Mouse (Mus musculus) testis, adult 2 months (tissue): ENCODE measurements around the gene Gnai1. TPM values are rescaled to one million over a fixed set of nuclear protein-coding genes. Genes with fewer than 3 reads are reported as not detected.

Experiments
- H3K27ac ChIP-seq: fragments of 200-500 bp; 2 replicates; pipeline ENCODE4 v1.5.1; 2012; ENCODE audit warnings: low read depth, low read length; ENCODE audit not compliant: control insufficient read depth, insufficient read depth
- H3K27me3 ChIP-seq: fragments of 200-500 bp; 2 replicates; pipeline ENCODE4 v1.6.1; 2012; ENCODE audit warnings: mild to moderate bottlenecking, low read length, moderate library complexity; ENCODE audit not compliant: control insufficient read depth, insufficient read depth
- H3K36me3 ChIP-seq: fragments of 200-500 bp; 2 replicates; pipeline ENCODE4 v1.6.1; 2012; ENCODE audit warnings: mild to moderate bottlenecking, low read length; ENCODE audit not compliant: control insufficient read depth, insufficient read depth
- H3K4me1 ChIP-seq: fragments of 200-500 bp; 2 replicates; pipeline ENCODE4 v1.6.1; 2012; ENCODE audit warnings: low read length; ENCODE audit not compliant: control insufficient read depth, insufficient read depth
- H3K4me3 ChIP-seq: fragments of 200-500 bp; 2 replicates; pipeline ENCODE4 v1.5.1; 2012; ENCODE audit warnings: low read depth, mild to moderate bottlenecking, low read length, moderate library complexity, mixed read lengths; ENCODE audit not compliant: control insufficient read depth
- CTCF ChIP-seq: fragments of 200-500 bp; IDR thresholded peaks from 2 replicates; pipeline ENCODE4 v1.5.1; 2012; ENCODE audit warnings: low read depth, mild to moderate bottlenecking, inconsistent platforms, low read length, moderate library complexity; ENCODE audit not compliant: control insufficient read depth, insufficient read depth, insufficient replicate concordance
- POLR2A ChIP-seq: fragments of 200-500 bp; IDR thresholded peaks from 2 replicates; pipeline ENCODE4 v1.6.1; 2012; ENCODE audit warnings: low read depth, mild to moderate bottlenecking, inconsistent platforms, low read length, moderate library complexity; ENCODE audit not compliant: control insufficient read depth
- polyA plus RNA-seq: library from polyadenylated mRNA; depleted of rRNA; stranded (reverse); fragments of >200 nt; gene quantifications from 2 replicates; pipeline ENCODE4 v1.2.3, GENCODE M21; 2012

Gnai1 gene
- polyA plus RNA-seq, 1 experiment = 2.5 TPM

GRCm38 (mm10) chr5:18288079-18288478 lies 72.1 kb downstream of the Gnai1 start:
- no peaks in the 10 kb centered on the region for H3K36me3 ChIP-seq
- no peaks in the 10 kb centered on the region for H3K4me1 ChIP-seq
- TF ChIP-seq POLR2A = no peak
- TF ChIP-seq CTCF = no peak

GRCm38 (mm10) chr5:18282095-18282494 lies 78.1 kb downstream of the Gnai1 start:
- H3K4me3 ChIP-seq = no peak overlapping the region
- no peaks in the 10 kb centered on the region for H3K27me3 ChIP-seq
- H3K36me3 ChIP-seq = no peaks in the 10 kb centered on the region
- no peak overlapping the region for H3K27ac ChIP-seq
- no peaks in the 10 kb centered on the region for H3K4me1 ChIP-seq
- TF ChIP-seq POLR2A = no peak
- TF ChIP-seq CTCF = no peak

More at GRCm38 (mm10) chr5:18288079-18288478, 72.1 kb downstream of the Gnai1 start:
- H3K27me3 ChIP-seq = no peaks in the 10 kb centered on the region
- H3K27ac ChIP-seq = no peak overlapping the region
- H3K4me3 ChIP-seq = no peak overlapping the region

DNA sequence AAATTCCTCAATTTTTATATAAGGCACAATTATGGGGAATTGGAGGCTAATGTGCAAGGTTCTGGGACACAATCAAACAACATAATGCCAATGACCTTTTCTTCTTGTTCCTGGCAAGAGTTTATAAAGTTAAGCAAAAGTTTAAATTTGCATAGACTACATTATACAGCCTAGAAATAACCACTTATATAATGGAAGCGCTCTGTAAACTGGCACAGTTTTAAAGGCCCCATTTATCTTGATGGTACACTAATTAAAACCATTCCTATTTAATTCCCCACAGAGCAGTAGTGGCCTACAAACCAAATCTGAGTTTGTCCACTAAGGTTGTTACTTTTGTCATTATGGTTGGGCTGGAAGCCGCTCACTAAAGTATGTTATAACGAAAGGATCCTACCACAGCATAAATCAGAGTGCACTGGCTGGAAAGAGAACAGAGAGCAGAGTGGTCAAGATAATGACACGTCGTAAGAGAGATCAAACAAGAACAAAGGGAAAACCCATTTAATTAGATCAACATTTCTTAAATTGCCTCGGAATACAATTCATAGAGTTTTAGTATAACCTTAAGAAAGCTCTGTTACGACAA lies 85.7 kb downstream of the Gnai1 start:
- no peaks in the 10 kb centered on the region for H3K27me3 ChIP-seq
- H3K4me3 ChIP-seq = no peak overlapping the region
- H3K36me3 ChIP-seq = no peaks in the 10 kb centered on the region
- TF ChIP-seq POLR2A = no peak
- no peak overlapping the region for H3K27ac ChIP-seq
- H3K4me1 ChIP-seq = no peaks in the 10 kb centered on the region

DNA sequence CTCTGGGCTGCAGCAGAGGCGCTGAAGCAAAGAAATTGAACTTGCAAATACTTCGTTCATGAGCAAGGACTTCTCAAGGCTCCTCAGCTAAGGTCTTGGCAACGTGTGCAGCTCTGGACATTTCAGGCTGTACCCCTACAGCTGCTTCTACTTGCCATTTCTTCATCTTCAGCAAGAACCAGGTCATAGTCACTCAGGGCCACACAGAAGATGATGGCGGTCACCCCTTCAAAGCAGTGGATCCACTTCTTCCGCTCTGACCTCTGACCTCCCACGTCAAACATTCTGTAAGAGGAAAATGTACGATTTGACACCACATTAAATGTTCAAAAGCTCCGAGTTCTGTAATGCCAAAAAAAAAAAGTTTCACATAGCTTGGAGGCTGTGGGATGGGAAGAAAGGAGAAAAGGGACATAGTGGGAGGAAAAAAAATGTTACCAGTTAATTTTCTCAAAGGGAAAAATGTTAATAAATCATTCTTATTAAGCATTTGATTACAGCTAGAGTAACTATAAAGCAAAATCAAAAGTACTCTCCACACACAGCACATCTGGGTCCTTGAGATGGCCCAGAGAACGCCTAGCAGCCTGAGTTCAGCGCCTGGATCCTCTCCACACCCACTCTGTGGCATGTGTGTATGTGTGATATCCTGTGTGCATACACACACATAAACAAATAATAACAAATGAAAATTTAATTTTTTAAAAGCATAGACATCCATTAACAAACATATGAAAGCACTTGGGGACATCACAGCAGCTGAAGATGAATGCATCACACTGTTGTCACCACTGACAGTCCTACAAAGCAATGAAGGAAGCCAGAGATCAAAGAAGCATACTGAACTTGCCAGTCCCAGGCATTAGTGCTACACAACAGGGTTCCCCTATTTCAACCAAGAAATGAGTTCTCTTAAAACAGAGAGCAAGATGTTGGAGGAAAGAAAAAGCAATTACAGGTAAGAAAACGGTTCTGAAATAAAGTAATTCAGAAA lies 86.6 kb downstream of the Gnai1 start:
- H3K36me3 ChIP-seq = no peaks in the 10 kb centered on the region
- H3K27me3 ChIP-seq = no peaks in the 10 kb centered on the region
- no peak overlapping the region for H3K27ac ChIP-seq
- TF ChIP-seq POLR2A (no peak), CTCF (no peak)
- no peak overlapping the region for H3K4me3 ChIP-seq
- no peaks in the 10 kb centered on the region for H3K4me1 ChIP-seq

- H3K4me3 ChIP-seq = no peak overlapping the region
- no peaks in the 10 kb centered on the region for H3K4me1 ChIP-seq
- TF ChIP-seq POLR2A (no peak), CTCF (no peak)
- H3K27me3 ChIP-seq = no peaks in the 10 kb centered on the region
- no peak overlapping the region for H3K27ac ChIP-seq
- H3K36me3 ChIP-seq = no peaks in the 10 kb centered on the region
Measured at GRCm38 (mm10) chr5:18250379-18251017, 109.7 kb downstream of the Gnai1 start.

- H3K4me3 ChIP-seq = no peak overlapping the region
- no peaks in the 10 kb centered on the region for H3K27me3 ChIP-seq
- TF ChIP-seq CTCF = no peak
- no peak for TF ChIP-seq POLR2A
- H3K27ac ChIP-seq = no peak overlapping the region
- H3K36me3 ChIP-seq = no peaks in the 10 kb centered on the region
- no peaks in the 10 kb centered on the region for H3K4me1 ChIP-seq
Measured at GRCm38 (mm10) chr5:18249132-18249531, 111.0 kb downstream of the Gnai1 start.

- TF ChIP-seq CTCF (no peak), POLR2A (no peak)
- Histone ChIP-seq H3K4me3 (no peak overlapping the region), H3K27me3 (no peaks in the 10 kb centered on the region), H3K36me3 (no peaks in the 10 kb centered on the region), H3K27ac (no peak overlapping the region), H3K4me1 (no peaks in the 10 kb centered on the region)
Measured at GRCm38 (mm10) chr5:18229396-18229795, 130.8 kb downstream of the Gnai1 start.
